Mouse (Mus musculus) ES-E14 (cell line): ENCODE data around the gene Nhp2. TPM values are rescaled to one million over a fixed set of nuclear protein-coding genes. Genes with fewer than 3 reads are reported as not detected.

Experiments used
- DNase-seq: peaks from one replicate; pipeline ENCODE4 v3.0.0-alpha.2; 2013; ENCODE audit warnings: low read depth, low spot score
- H3K27ac ChIP-seq: 2 replicates; pipeline ENCODE4 v1.5.1; 2012; ENCODE audit warnings: low read depth, mild to moderate bottlenecking, low read length, moderate library complexity, mixed read lengths; ENCODE audit not compliant: poor library complexity, insufficient read depth, severe bottlenecking
- H3K36me3 ChIP-seq: 2 replicates; pipeline ENCODE4 v1.6.1; 2012; ENCODE audit warnings: mild to moderate bottlenecking, low read length, moderate library complexity, mixed read lengths; ENCODE audit not compliant: control insufficient read depth, poor library complexity, insufficient read depth, severe bottlenecking
- H3K4me1 ChIP-seq, 2 experiments: fragments of 150-350 bp in 1 of 2; sonication (generic) in 1 of 2; 2 replicates each; pipeline ENCODE4 v1.6.1; 2012; ENCODE audit warnings: low read length in 2 of 2, mild to moderate bottlenecking in 1 of 2, mixed read lengths in 1 of 2; ENCODE audit not compliant: control insufficient read depth in 2 of 2, insufficient read depth in 2 of 2, poor library complexity in 1 of 2
- H3K4me3 ChIP-seq, 2 experiments: fragments of 150-350 bp in 1 of 2; sonication (generic) in 1 of 2; 2 replicates each; pipeline ENCODE4 v1.5.1; 2012; ENCODE audit warnings: low read length in 2 of 2, low read depth in 1 of 2, mild to moderate bottlenecking in 1 of 2, mixed read lengths in 1 of 2; ENCODE audit not compliant: insufficient read depth in 1 of 2, poor library complexity in 1 of 2, severe bottlenecking in 1 of 2
- H3K9ac ChIP-seq: 2 replicates; pipeline ENCODE4 v1.6.1; 2012; ENCODE audit warnings: low read depth, mild to moderate bottlenecking, low read length, mixed read lengths; ENCODE audit not compliant: poor library complexity, insufficient read depth, severe bottlenecking
- H3K9me3 ChIP-seq: fragments of 150-350 bp; sonication (generic); 2 replicates; pipeline ENCODE4 v1.6.1; 2012; ENCODE audit warnings: low read depth, mild to moderate bottlenecking, low read length; ENCODE audit not compliant: control insufficient read depth, insufficient read depth
- CHD2 ChIP-seq: IDR thresholded peaks from 2 replicates; pipeline ENCODE4 v1.6.1; 2014; ENCODE audit warnings: mild to moderate bottlenecking, low read depth, low read length, inconsistent platforms
- HCFC1 ChIP-seq: IDR thresholded peaks from 2 replicates; pipeline ENCODE4 v1.6.1; 2012; ENCODE audit warnings: low read length, inconsistent platforms, borderline replicate concordance; ENCODE audit not compliant: insufficient read depth
- MAFK ChIP-seq: IDR thresholded peaks from 2 replicates; pipeline ENCODE4 v1.6.1; 2014; ENCODE audit warnings: mild to moderate bottlenecking, low read depth, low read length, inconsistent platforms; ENCODE audit not compliant: insufficient read depth
- ZC3H11A ChIP-seq: IDR thresholded peaks from 2 replicates; pipeline ENCODE4 v1.6.1; 2012; ENCODE audit warnings: low read depth, mild to moderate bottlenecking, inconsistent platforms, low read length, borderline replicate concordance
- ZNF384 ChIP-seq: IDR thresholded peaks from 2 replicates; pipeline ENCODE4 v1.6.1; 2012; ENCODE audit warnings: low read depth, low read length, inconsistent platforms
- in situ Hi-C, 2 experiments: fragments of 600-800 bp; cut with MboI; formaldehyde crosslinking; loops; one replicate each; pipeline ENCODE4 v1.15.1; 2025; ENCODE audit warnings: low sequenced_read_pairs in 2 of 2, inconsistent platforms in 1 of 2; ENCODE audit not compliant: unreplicated experiment in 2 of 2
- total RNA-seq: library from RNA; depleted of rRNA; stranded (reverse); fragments of 300-350 nt; gene quantifications from 2 replicates; pipeline ENCODE4 v1.2.3, GENCODE M21; 2012

The Nhp2 gene
- total RNA-seq, 1 experiment = 452 TPM

GRCm38 (mm10) chr11:51584057-51584430, 35.5 kb upstream of the Nhp2 start:
- Histone ChIP-seq H3K9ac (peak overlapping the region; percentile 79), H3K4me1 (peaks cover 0 to 10% of the 10 kb centered on the region in 2 experiments; a peak in 1 of 4 replicates), H3K4me3 (peak overlapping the region; percentile 73 to 83), H3K27ac (peak overlapping the region; percentile 35; the same call in 1 of the 2 replicates), H3K9me3 (no peaks in the 10 kb centered on the region), H3K36me3 (peaks cover 12% of the 10 kb centered on the region; the same call in 1 of the 2 replicates)
- in situ Hi-C loops = no loop called here
- DNase-seq = no peak
- TF ChIP-seq HCFC1 = no peak
- no peak for TF ChIP-seq ZNF384
- no peak for TF ChIP-seq ZC3H11A
- TF ChIP-seq CHD2 = no peak; the same call in 1 of the 2 replicates
- no peak for TF ChIP-seq MAFK

- Histone ChIP-seq H3K36me3 (peaks cover 12% of the 10 kb centered on the region; the same call in 1 of the 2 replicates), H3K4me1 (peaks cover 0 to 10% of the 10 kb centered on the region in 2 experiments; a peak in 1 of 4 replicates), H3K27ac (peak within 1 kb of the TSS; percentile 35; the same call in 1 of the 2 replicates), H3K4me3 (peak within 1 kb of the TSS; percentile 73 to 83), H3K9me3 (no peaks in the 10 kb centered on the region), H3K9ac (peak within 1 kb of the TSS; percentile 79)
- in situ Hi-C loops = no loop called here
- DNase-seq = peak; percentile 92
- TF ChIP-seq MAFK (no peak), CHD2 (no peak; the same call in 1 of the 2 replicates), ZNF384 (no peak), HCFC1 (peak; percentile 54; the same call in 1 of the 2 replicates), ZC3H11A (no peak)
Observed at GRCm38 (mm10) chr11:51584431-51585248, 34.9 kb upstream of the Nhp2 start, which contains the start of gene Phykpl. TSS of gene Phykpl (plus strand) at chr11:51584757.

- TF ChIP-seq ZNF384 (no peak), HCFC1 (no peak), ZC3H11A (no peak), MAFK (no peak), CHD2 (no peak)
- Histone ChIP-seq H3K9me3 (no peaks in the 10 kb centered on the region), H3K4me1 (peaks cover 0 to 10% of the 10 kb centered on the region in 2 experiments; a peak in 1 of 4 replicates), H3K36me3 (peaks cover 13% of the 10 kb centered on the region; the same call in 1 of the 2 replicates), H3K4me3 (peak overlapping the region; percentile 73 to 83), H3K9ac (peak overlapping the region; percentile 79), H3K27ac (no peak overlapping the region)
- in situ Hi-C loops = no loop called here
- DNase-seq = no peak
Observed at GRCm38 (mm10) chr11:51585608-51586252, 33.8 kb upstream of the Nhp2 start.

- no peak overlapping the region for H3K27ac ChIP-seq
- no peak overlapping the region for H3K9ac ChIP-seq
- H3K4me1 ChIP-seq = peaks cover 0 to 10% of the 10 kb centered on the region in 2 experiments; a peak in 1 of 4 replicates
- peaks cover 14% of the 10 kb centered on the region; the same call in 1 of the 2 replicates for H3K36me3 ChIP-seq
- no peak overlapping the region for H3K4me3 ChIP-seq
- DNase-seq = no peak
- H3K9me3 ChIP-seq = no peaks in the 10 kb centered on the region
- in situ Hi-C loops = no loop called here
- TF ChIP-seq CHD2 (no peak), ZC3H11A (no peak)
Observed at GRCm38 (mm10) chr11:51586411-51586810, 33.1 kb upstream of the Nhp2 start.
